Mouse (Mus musculus): ENCODE data around the gene Myh2. TPM values are rescaled to one million over a fixed set of nuclear protein-coding genes. Genes with fewer than 3 reads are reported as not detected.

Gene Myh2
- polyA plus RNA-seq, 1 experiment from 2014 or later = not detected

DNA sequence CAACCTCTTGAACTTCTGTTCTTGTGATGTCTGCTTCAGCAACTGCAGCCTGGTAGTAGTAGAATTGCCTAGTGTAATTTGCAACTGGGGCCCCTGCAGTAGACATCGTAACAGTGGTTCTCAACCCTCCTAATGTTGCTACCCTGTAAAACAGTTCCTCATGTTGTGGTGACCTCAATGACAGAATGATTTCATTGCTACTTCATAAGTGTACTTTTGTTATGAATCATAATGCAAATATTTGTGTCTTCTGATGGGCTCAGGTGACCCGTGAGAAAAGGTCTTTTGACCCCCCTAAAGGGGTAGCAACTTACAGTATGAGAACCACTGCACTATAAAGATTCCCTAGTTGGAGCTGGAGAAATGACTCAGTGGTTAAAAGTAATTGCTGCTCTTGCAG, 1.6 kb downstream of the Myh2 start:
- Histone ChIP-seq H3K4me2 (no peak overlapping the region), H3K36me3 (ENCODE audit: control insufficient read depth, insufficient read depth, low read length) (no peaks in the 10 kb centered on the region)
- 91% methylated on average over 2 of the region's 2 CpGs for WGBS

GRCm38 (mm10) chr11:67176376-67176775, 5.5 kb downstream of the Myh2 start:
- Histone ChIP-seq H3K27me3 (ENCODE audit: control insufficient read depth, insufficient read depth, low read length) (no peaks in the 10 kb centered on the region), H3K4me1 (ENCODE audit: control insufficient read depth, insufficient read depth, low read length) (no peaks in the 10 kb centered on the region), H3K4me3 (ENCODE audit: low read depth, low read length) (no peak overlapping the region), H3K9me3 (ENCODE audit: control insufficient read depth, low read length) (no peaks in the 10 kb centered on the region), H3K9ac (ENCODE audit: low read length) (no peak overlapping the region), H3K27ac (ENCODE audit: low read depth, low read length) (no peak overlapping the region), H3K4me2 (no peak overlapping the region), H3K36me3 (ENCODE audit: control insufficient read depth, insufficient read depth, low read length) (no peaks in the 10 kb centered on the region)
- ATAC-seq (ENCODE audit: low FRiP score) (no peak), DNase-seq (ENCODE audit: low spot score, missing footprints) (no peak)
- 65% methylated on average over 5 of the region's 5 CpGs for WGBS

More for the DNA sequence above, 1.6 kb downstream of the Myh2 start:
- Histone ChIP-seq H3K27me3 (ENCODE audit: control insufficient read depth, insufficient read depth, low read length) (no peaks in the 10 kb centered on the region), H3K9ac (ENCODE audit: low read length) (no peak overlapping the region), H3K9me3 (ENCODE audit: control insufficient read depth, low read length) (no peaks in the 10 kb centered on the region), H3K27ac (ENCODE audit: low read depth, low read length) (no peak overlapping the region), H3K4me1 (ENCODE audit: control insufficient read depth, insufficient read depth, low read length) (no peaks in the 10 kb centered on the region), H3K4me3 (ENCODE audit: low read depth, low read length) (no peak overlapping the region)
- DNase-seq (ENCODE audit: low spot score, missing footprints) (no peak), ATAC-seq (ENCODE audit: low FRiP score) (no peak)

- ATAC-seq (ENCODE audit: low FRiP score) (no peak), DNase-seq (ENCODE audit: low spot score, missing footprints) (no peak)
- Histone ChIP-seq H3K27ac (ENCODE audit: low read depth, low read length) (no peak overlapping the region), H3K4me3 (ENCODE audit: low read depth, low read length) (no peak overlapping the region), H3K9me3 (ENCODE audit: control insufficient read depth, low read length) (no peaks in the 10 kb centered on the region), H3K4me2 (no peak overlapping the region), H3K27me3 (ENCODE audit: control insufficient read depth, insufficient read depth, low read length) (no peaks in the 10 kb centered on the region), H3K9ac (ENCODE audit: low read length) (no peak overlapping the region), H3K36me3 (ENCODE audit: control insufficient read depth, insufficient read depth, low read length) (no peaks in the 10 kb centered on the region), H3K4me1 (ENCODE audit: control insufficient read depth, insufficient read depth, low read length) (no peaks in the 10 kb centered on the region)
- WGBS = 87% methylated on average over 10 of the region's 10 CpGs
Measured at GRCm38 (mm10) chr11:67190316-67190715, 19.5 kb downstream of the Myh2 start.

GRCm38 (mm10) chr11:67190814-67191213, 20.0 kb downstream of the Myh2 start:
- Histone ChIP-seq H3K9ac (ENCODE audit: low read length) (no peak overlapping the region), H3K27ac (ENCODE audit: low read depth, low read length) (no peak overlapping the region)
- WGBS = 91% methylated on average over 2 of the region's 2 CpGs

GRCm38 (mm10) chr11:67191496-67191895, 20.7 kb downstream of the Myh2 start:
- ATAC-seq (ENCODE audit: low FRiP score) (no peak), DNase-seq (ENCODE audit: low spot score, missing footprints) (no peak)
- no peaks in the 10 kb centered on the region for H3K9me3 ChIP-seq (ENCODE audit: control insufficient read depth, low read length)
- no peak overlapping the region for H3K9ac ChIP-seq (ENCODE audit: low read length)
- WGBS = 92% methylated on average over 14 of the region's 14 CpGs
- no peak overlapping the region for H3K4me3 ChIP-seq (ENCODE audit: low read depth, low read length)
- no peaks in the 10 kb centered on the region for H3K36me3 ChIP-seq (ENCODE audit: control insufficient read depth, insufficient read depth, low read length)
- H3K4me1 ChIP-seq (ENCODE audit: control insufficient read depth, insufficient read depth, low read length) = no peaks in the 10 kb centered on the region
- H3K4me2 ChIP-seq = no peak overlapping the region
- no peak overlapping the region for H3K27ac ChIP-seq (ENCODE audit: low read depth, low read length)
- H3K27me3 ChIP-seq (ENCODE audit: control insufficient read depth, insufficient read depth, low read length) = no peaks in the 10 kb centered on the region

More at GRCm38 (mm10) chr11:67190814-67191213, 20.0 kb downstream of the Myh2 start:
- Histone ChIP-seq H3K27me3 (ENCODE audit: control insufficient read depth, insufficient read depth, low read length) (no peaks in the 10 kb centered on the region), H3K36me3 (ENCODE audit: control insufficient read depth, insufficient read depth, low read length) (no peaks in the 10 kb centered on the region), H3K4me1 (ENCODE audit: control insufficient read depth, insufficient read depth, low read length) (no peaks in the 10 kb centered on the region), H3K9me3 (ENCODE audit: control insufficient read depth, low read length) (no peaks in the 10 kb centered on the region), H3K4me3 (ENCODE audit: low read depth, low read length) (no peak overlapping the region), H3K4me2 (no peak overlapping the region)
- DNase-seq (ENCODE audit: low spot score, missing footprints) (no peak), ATAC-seq (ENCODE audit: low FRiP score) (no peak)

DNA sequence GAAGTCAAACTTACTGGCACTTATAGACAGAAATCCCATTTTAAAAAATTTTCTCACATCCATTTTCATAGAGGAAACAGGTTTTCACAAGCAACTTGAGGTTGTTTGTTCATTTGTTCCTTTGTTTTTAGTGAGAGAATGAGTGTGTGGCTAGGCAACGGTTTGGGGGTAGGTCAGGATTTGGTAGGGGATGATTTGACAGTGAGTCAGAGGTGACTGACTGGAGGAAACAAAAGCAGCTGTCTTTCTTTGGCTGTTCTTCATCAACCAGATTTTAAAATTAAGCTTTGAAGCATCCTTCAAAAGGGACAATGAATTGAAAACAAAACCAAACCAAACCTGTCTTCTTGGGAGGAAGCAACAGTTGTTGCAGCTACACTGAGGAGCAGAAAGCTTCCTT, 28.5 kb downstream of the Myh2 start:
- Histone ChIP-seq H3K4me2 (no peak overlapping the region), H3K9ac (ENCODE audit: low read length) (no peak overlapping the region), H3K36me3 (ENCODE audit: control insufficient read depth, insufficient read depth, low read length) (no peaks in the 10 kb centered on the region), H3K4me3 (ENCODE audit: low read depth, low read length) (no peak overlapping the region), H3K27ac (ENCODE audit: low read depth, low read length) (no peak overlapping the region), H3K27me3 (ENCODE audit: control insufficient read depth, insufficient read depth, low read length) (no peaks in the 10 kb centered on the region), H3K4me1 (ENCODE audit: control insufficient read depth, insufficient read depth, low read length) (no peaks in the 10 kb centered on the region), H3K9me3 (ENCODE audit: control insufficient read depth, low read length) (no peaks in the 10 kb centered on the region; the same call in 1 of the 2 replicates)
- DNase-seq (ENCODE audit: low spot score, missing footprints) = no peak
- ATAC-seq (ENCODE audit: low FRiP score) = no peak
- 41% methylated on average over 1 of the region's 1 CpGs for WGBS

DNA sequence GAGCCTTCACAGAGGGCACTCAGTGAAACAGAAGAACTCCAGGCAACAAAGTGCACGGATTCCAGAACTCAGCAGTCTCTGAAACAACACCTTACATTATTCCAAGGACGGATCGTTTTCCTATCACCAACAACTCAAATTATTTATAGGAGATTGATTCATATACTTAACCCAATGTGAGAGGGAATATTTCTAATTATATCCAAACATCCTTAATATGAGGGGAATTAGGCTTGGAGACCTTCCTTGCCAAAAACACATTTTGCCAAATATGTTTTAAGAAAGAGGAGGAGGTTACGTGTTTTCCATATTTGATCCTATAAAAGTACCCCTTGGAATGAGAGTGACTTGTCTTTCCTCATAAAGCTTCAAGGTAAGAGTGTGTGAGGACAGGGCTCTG, 28.9 kb downstream of the Myh2 start, which contains the start of gene Myh1:
TSS of gene Myh1 (plus strand) at position 301 of the 400 bp plus-strand sequence.
- H3K9ac ChIP-seq (ENCODE audit: low read length) = no peak within 1 kb of the TSS
- H3K4me1 ChIP-seq (ENCODE audit: control insufficient read depth, insufficient read depth, low read length) = no peaks in the 10 kb centered on the region
- 85% methylated on average over 4 of the region's 4 CpGs for WGBS
- DNase-seq (ENCODE audit: low spot score, missing footprints) (no peak), ATAC-seq (ENCODE audit: low FRiP score) (no peak)
- no peak within 1 kb of the TSS for H3K4me2 ChIP-seq
- no peak within 1 kb of the TSS for H3K27ac ChIP-seq (ENCODE audit: low read depth, low read length)
- no peak within 1 kb of the TSS for H3K4me3 ChIP-seq (ENCODE audit: low read depth, low read length)
- H3K9me3 ChIP-seq (ENCODE audit: control insufficient read depth, low read length) = no peaks in the 10 kb centered on the region; the same call in 1 of the 2 replicates
- no peaks in the 10 kb centered on the region for H3K36me3 ChIP-seq (ENCODE audit: control insufficient read depth, insufficient read depth, low read length)
- no peaks in the 10 kb centered on the region for H3K27me3 ChIP-seq (ENCODE audit: control insufficient read depth, insufficient read depth, low read length)

- Histone ChIP-seq H3K27ac (ENCODE audit: low read depth, low read length) (no peak overlapping the region), H3K36me3 (ENCODE audit: control insufficient read depth, insufficient read depth, low read length) (no peaks in the 10 kb centered on the region), H3K4me3 (ENCODE audit: low read depth, low read length) (no peak overlapping the region), H3K27me3 (ENCODE audit: control insufficient read depth, insufficient read depth, low read length) (no peaks in the 10 kb centered on the region), H3K9ac (ENCODE audit: low read length) (no peak overlapping the region), H3K9me3 (ENCODE audit: control insufficient read depth, low read length) (no peaks in the 10 kb centered on the region), H3K4me2 (no peak overlapping the region), H3K4me1 (ENCODE audit: control insufficient read depth, insufficient read depth, low read length) (no peaks in the 10 kb centered on the region)
- DNase-seq (ENCODE audit: low spot score, missing footprints) = no peak
- WGBS = 77% methylated on average over 3 of the region's 3 CpGs
- ATAC-seq (ENCODE audit: low FRiP score) = no peak
Measured at GRCm38 (mm10) chr11:67204766-67205165, 33.9 kb downstream of the Myh2 start.

- Histone ChIP-seq H3K36me3 (ENCODE audit: control insufficient read depth, insufficient read depth, low read length) (no peaks in the 10 kb centered on the region), H3K9me3 (ENCODE audit: control insufficient read depth, low read length) (no peaks in the 10 kb centered on the region), H3K4me2 (no peak overlapping the region), H3K4me1 (ENCODE audit: control insufficient read depth, insufficient read depth, low read length) (no peaks in the 10 kb centered on the region), H3K27me3 (ENCODE audit: control insufficient read depth, insufficient read depth, low read length) (no peaks in the 10 kb centered on the region), H3K27ac (ENCODE audit: low read depth, low read length) (no peak overlapping the region), H3K9ac (ENCODE audit: low read length) (no peak overlapping the region), H3K4me3 (ENCODE audit: low read depth, low read length) (no peak overlapping the region)
- ATAC-seq (ENCODE audit: low FRiP score) (no peak), DNase-seq (ENCODE audit: low spot score, missing footprints) (no peak)
- 91% methylated on average over 8 of the region's 8 CpGs for WGBS
Measured at GRCm38 (mm10) chr11:67221803-67222202, 51.0 kb downstream of the Myh2 start.

- DNase-seq (ENCODE audit: low spot score, missing footprints) (no peak), ATAC-seq (ENCODE audit: low FRiP score) (no peak)
- Histone ChIP-seq H3K4me1 (ENCODE audit: control insufficient read depth, insufficient read depth, low read length) (no peaks in the 10 kb centered on the region), H3K27me3 (ENCODE audit: control insufficient read depth, insufficient read depth, low read length) (no peaks in the 10 kb centered on the region), H3K4me3 (ENCODE audit: low read depth, low read length) (no peak overlapping the region), H3K9ac (ENCODE audit: low read length) (no peak overlapping the region), H3K4me2 (no peak overlapping the region), H3K36me3 (ENCODE audit: control insufficient read depth, insufficient read depth, low read length) (no peaks in the 10 kb centered on the region), H3K9me3 (ENCODE audit: control insufficient read depth, low read length) (no peaks in the 10 kb centered on the region), H3K27ac (ENCODE audit: low read depth, low read length) (no peak overlapping the region)
- 88% methylated on average over 3 of the region's 3 CpGs for WGBS
Measured at GRCm38 (mm10) chr11:67224466-67224865, 53.6 kb downstream of the Myh2 start.
